Mouse (Mus musculus) neural tube, embryonic 13.5 days (tissue): ENCODE data around the gene Scfd2. TPM values are rescaled to one million over a fixed set of nuclear protein-coding genes. Genes with fewer than 3 reads are reported as not detected.

Source experiments
- ATAC-seq: fragments of 200-750 bp; cut with Nextera tagmentation; 2 replicates; pipeline ENCODE4 v1.8.0; 2017; ENCODE audit warnings: low read depth, mild to moderate bottlenecking, moderate TSS enrichment, moderate library complexity
- H3K27ac ChIP-seq: fragments of 300-500 bp; sonication (generic); replicated peaks from 2 replicates; pipeline ENCODE4 v1.5.1; 2015; ENCODE audit warnings: moderate library complexity, mild to moderate bottlenecking, inconsistent platforms
- H3K27me3 ChIP-seq: fragments of 300-500 bp; sonication (generic); 2 replicates; pipeline ENCODE4 v1.6.1; 2015; ENCODE audit warnings: mild to moderate bottlenecking, inconsistent platforms
- H3K36me3 ChIP-seq: fragments of 300-500 bp; sonication (generic); 2 replicates; pipeline ENCODE4 v1.6.1; 2015; ENCODE audit warnings: mild to moderate bottlenecking, inconsistent platforms
- H3K4me1 ChIP-seq: fragments of 300-500 bp; sonication (generic); replicated peaks from 2 replicates; pipeline ENCODE4 v1.6.1; 2015; ENCODE audit warnings: inconsistent platforms
- H3K4me2 ChIP-seq: fragments of 300-500 bp; sonication (generic); 2 replicates; pipeline ENCODE4 v1.6.1; 2015; ENCODE audit warnings: inconsistent platforms, mild to moderate bottlenecking, moderate library complexity
- H3K4me3 ChIP-seq: fragments of 300-500 bp; sonication (generic); 2 replicates; pipeline ENCODE4 v1.5.1; 2015; ENCODE audit warnings: mild to moderate bottlenecking, inconsistent platforms
- H3K9ac ChIP-seq: fragments of 300-500 bp; sonication (generic); 2 replicates; pipeline ENCODE4 v1.6.1; 2015; ENCODE audit warnings: moderate library complexity, mild to moderate bottlenecking, inconsistent platforms
- H3K9me3 ChIP-seq: fragments of 300-500 bp; sonication (generic); 2 replicates; pipeline ENCODE4 v1.6.1; 2016; ENCODE audit warnings: inconsistent platforms
- WGBS: fragments of 180-500 bp; shearing (Covaris S2); methylation state at CpG from one replicate; pipeline ENCODE4 v1.1.7; 2015; 5-methylcytosine and 5-hydroxymethylcytosine counted together
- polyA plus RNA-seq: library from polyadenylated mRNA; unstranded; fragments of >200 nt; fragmentation: Nextera tagmentation; extraction: Ambion mirVana; gene quantifications from 2 replicates; pipeline ENCODE4 v1.2.1, GENCODE M21; 2015

The Scfd2 gene
- polyA plus RNA-seq, 1 experiment from 2014 or later: 17.2 TPM

GRCm38 (mm10) chr5:74201570-74202357 lies 329.8 kb downstream of the Scfd2 start:
- WGBS: 43% methylated on average over 10 of the region's 10 CpGs
- Histone ChIP-seq H3K9ac (no peak overlapping the region), H3K4me3 (no peak overlapping the region), H3K27me3 (no peaks in the 10 kb centered on the region), H3K36me3 (peaks cover 10% of the 10 kb centered on the region; the same call in 1 of the 2 replicates), H3K4me1 (peaks cover 62% of the 10 kb centered on the region), H3K4me2 (no peak overlapping the region), H3K27ac (peak overlapping the region; percentile 42; the same call in 1 of the 2 replicates), H3K9me3 (no peaks in the 10 kb centered on the region)
- no peak for ATAC-seq

GRCm38 (mm10) chr5:74200481-74200880 lies 331.1 kb downstream of the Scfd2 start:
- Histone ChIP-seq H3K9ac (no peak overlapping the region), H3K27me3 (no peaks in the 10 kb centered on the region), H3K4me2 (no peak overlapping the region), H3K36me3 (peaks cover 10% of the 10 kb centered on the region; the same call in 1 of the 2 replicates), H3K27ac (no peak overlapping the region), H3K9me3 (no peaks in the 10 kb centered on the region), H3K4me1 (peaks cover 67% of the 10 kb centered on the region), H3K4me3 (no peak overlapping the region)
- 91% methylated on average over 8 of the region's 8 CpGs for WGBS
- no peak for ATAC-seq

- no peaks in the 10 kb centered on the region for H3K9me3 ChIP-seq
- H3K4me1 ChIP-seq: peaks cover 65% of the 10 kb centered on the region
- H3K27ac ChIP-seq: no peak overlapping the region
- WGBS: 75% methylated on average over 13 of the region's 13 CpGs
- ATAC-seq: no peak
- H3K9ac ChIP-seq: no peak overlapping the region
- no peak overlapping the region for H3K4me3 ChIP-seq
- peaks cover 10% of the 10 kb centered on the region; the same call in 1 of the 2 replicates for H3K36me3 ChIP-seq
- H3K4me2 ChIP-seq: no peak overlapping the region
- no peaks in the 10 kb centered on the region for H3K27me3 ChIP-seq
Observed at GRCm38 (mm10) chr5:74199793-74200192, 331.8 kb downstream of the Scfd2 start.

- peaks cover 76% of the 10 kb centered on the region for H3K4me1 ChIP-seq
- H3K27me3 ChIP-seq: 0 out of 2 replicates have a peak, but pooled peaks cover 6% of the 10 kb centered on the region
- 0 out of 2 replicates have a peak overlapping the region, but pooled peaks have one; percentile 64 for H3K27ac ChIP-seq
- H3K4me3 ChIP-seq: 0 out of 2 replicates have a peak overlapping the region, but pooled peaks have one; percentile 2
- no peaks in the 10 kb centered on the region for H3K9me3 ChIP-seq
- 61% methylated on average over 11 of the region's 11 CpGs for WGBS
- peak overlapping the region; percentile 87 for H3K4me2 ChIP-seq
- peak overlapping the region; percentile 22; the same call in 1 of the 2 replicates for H3K9ac ChIP-seq
- no peak for ATAC-seq
- H3K36me3 ChIP-seq: peaks cover 10% of the 10 kb centered on the region; the same call in 1 of the 2 replicates
Observed at GRCm38 (mm10) chr5:74198446-74198845, 333.1 kb downstream of the Scfd2 start.

GRCm38 (mm10) chr5:74197541-74198330 lies 333.8 kb downstream of the Scfd2 start:
- Histone ChIP-seq H3K27ac (peak overlapping the region; percentile 64), H3K27me3 (0 out of 2 replicates have a peak, but pooled peaks cover 6% of the 10 kb centered on the region), H3K4me3 (peak overlapping the region; percentile 90), H3K4me1 (peaks cover 79% of the 10 kb centered on the region), H3K9ac (peak overlapping the region; percentile 90; the same call in 1 of the 2 replicates), H3K36me3 (peaks cover 10% of the 10 kb centered on the region; the same call in 1 of the 2 replicates), H3K4me2 (peak overlapping the region; percentile 87), H3K9me3 (no peaks in the 10 kb centered on the region)
- WGBS: 53% methylated on average over 22 of the region's 22 CpGs
- no peak for ATAC-seq

GRCm38 (mm10) chr5:74196307-74196618 lies 335.3 kb downstream of the Scfd2 start:
- Histone ChIP-seq H3K9me3 (no peaks in the 10 kb centered on the region), H3K4me1 (peaks cover 69% of the 10 kb centered on the region), H3K36me3 (peaks cover 10% of the 10 kb centered on the region; the same call in 1 of the 2 replicates), H3K4me3 (peak overlapping the region; percentile 90), H3K9ac (peak overlapping the region; percentile 90; the same call in 1 of the 2 replicates), H3K27ac (no peak overlapping the region), H3K27me3 (peaks cover 11% of the 10 kb centered on the region; the same call in 1 of the 2 replicates), H3K4me2 (peak overlapping the region; percentile 87)
- no peak for ATAC-seq
- 3% methylated on average over 4 of the region's 4 CpGs for WGBS

- under 1% methylated on average over 27 of the region's 27 CpGs for WGBS
- H3K36me3 ChIP-seq: peaks cover 10% of the 10 kb centered on the region; the same call in 1 of the 2 replicates
- ATAC-seq: peak; percentile 45
- H3K27ac ChIP-seq: peak overlapping the region; percentile 80
- peak overlapping the region; percentile 90 for H3K9ac ChIP-seq
- no peaks in the 10 kb centered on the region for H3K9me3 ChIP-seq
- H3K27me3 ChIP-seq: peaks cover 15% of the 10 kb centered on the region; the same call in 1 of the 2 replicates
- H3K4me1 ChIP-seq: peaks cover 67% of the 10 kb centered on the region
- peak overlapping the region; percentile 90 for H3K4me3 ChIP-seq
- H3K4me2 ChIP-seq: peak overlapping the region; percentile 87
Observed at GRCm38 (mm10) chr5:74195614-74196306, 335.8 kb downstream of the Scfd2 start.

GRCm38 (mm10) chr5:74194841-74195613 lies 336.5 kb downstream of the Scfd2 start, which contains the start of gene Rasl11b:
Rasl11b (plus strand) TSS chr5:74195286.
- ATAC-seq: peak; percentile 95
- H3K36me3 ChIP-seq: peaks cover 10% of the 10 kb centered on the region; the same call in 1 of the 2 replicates
- H3K4me2 ChIP-seq: peak within 1 kb of the TSS; percentile 87
- peak within 1 kb of the TSS; percentile 80 for H3K27ac ChIP-seq
- H3K4me3 ChIP-seq: peak within 1 kb of the TSS; percentile 90
- WGBS: under 1% methylated on average over 82 of the region's 82 CpGs
- peaks cover 15% of the 10 kb centered on the region; the same call in 1 of the 2 replicates for H3K27me3 ChIP-seq
- peak within 1 kb of the TSS; percentile 90 for H3K9ac ChIP-seq
- H3K4me1 ChIP-seq: peaks cover 64% of the 10 kb centered on the region
- no peaks in the 10 kb centered on the region for H3K9me3 ChIP-seq

GRCm38 (mm10) chr5:74194027-74194840 lies 337.3 kb downstream of the Scfd2 start:
- Histone ChIP-seq H3K4me3 (peak overlapping the region; percentile 90), H3K4me1 (peaks cover 64% of the 10 kb centered on the region), H3K9ac (peak overlapping the region; percentile 90), H3K9me3 (no peaks in the 10 kb centered on the region), H3K4me2 (peak overlapping the region; percentile 87), H3K36me3 (peaks cover 10% of the 10 kb centered on the region; the same call in 1 of the 2 replicates), H3K27ac (no peak overlapping the region), H3K27me3 (peaks cover 15% of the 10 kb centered on the region)
- WGBS: 16% methylated on average over 16 of the region's 16 CpGs
- ATAC-seq: peak; percentile 30; the same call in 1 of the 2 replicates

- Histone ChIP-seq H3K27ac (no peak overlapping the region), H3K9ac (no peak overlapping the region), H3K4me3 (no peak overlapping the region), H3K27me3 (peaks cover 15% of the 10 kb centered on the region), H3K36me3 (peaks cover 8% of the 10 kb centered on the region; the same call in 1 of the 2 replicates), H3K9me3 (no peaks in the 10 kb centered on the region), H3K4me2 (no peak overlapping the region), H3K4me1 (peaks cover 62% of the 10 kb centered on the region)
- WGBS: 21% methylated on average over 7 of the region's 7 CpGs
- ATAC-seq: no peak
Observed at GRCm38 (mm10) chr5:74193626-74194025, 337.9 kb downstream of the Scfd2 start.
